Mouse (Mus musculus) G1E (cell line): ENCODE data around the gene Stx17.

Source experiments
- CTCF ChIP-seq: IDR thresholded peaks from 2 replicates; pipeline ENCODE4 v1.5.1; 2012; ENCODE audit warnings: low read depth, low read length, inconsistent platforms, mixed read lengths
- GATA1 ChIP-seq: IDR thresholded peaks from 2 replicates; pipeline ENCODE4 v1.6.1; 2012; ENCODE audit warnings: borderline replicate concordance, low read length, inconsistent platforms, mixed read lengths
- GATA2 ChIP-seq: IDR thresholded peaks from 2 replicates; pipeline ENCODE4 v1.6.1; 2012; ENCODE audit warnings: low read depth, low read length, inconsistent platforms, borderline replicate concordance
- POLR2AphosphoS5 ChIP-seq: IDR thresholded peaks from 2 replicates; pipeline ENCODE4 v1.6.1; 2012; ENCODE audit warnings: low read depth, low read length, inconsistent platforms; ENCODE audit not compliant: insufficient replicate concordance
- TAL1 ChIP-seq: conservative IDR thresholded peaks from 2 replicates; pipeline ENCODE4 v1.6.1; 2012; ENCODE audit warnings: low read depth, low read length, inconsistent platforms, mixed read lengths

GRCm38 (mm10) chr4:48197925-48198324 is 73.2 kb downstream of the Stx17 start:
- no peak for TF ChIP-seq CTCF
- no peak for TF ChIP-seq GATA1
- no peak for TF ChIP-seq TAL1
- TF ChIP-seq POLR2AphosphoS5 = no peak
- TF ChIP-seq GATA2 = no peak
